Mouse (Mus musculus): Measurements from ENCODE around the gene Farp1.

GRCm38 (mm10) chr14:121147026-121147425, 112.0 kb downstream of the Farp1 start:
- no peak for TF ChIP-seq POLR2A (IDR thresholded peaks at IDR 0.05; ENCODE audit: borderline replicate concordance, insufficient read depth, low read length)
- no peak for TF ChIP-seq CTCF (IDR thresholded peaks at IDR 0.05; ENCODE audit: borderline replicate concordance, insufficient read depth, low read depth, low read length)
